Mouse (Mus musculus): ENCODE measurements at regions not wholly inside any gene's neighbourhood (a gene's known extent, or its start where the extent isn't known, plus 50 kb on each side); places are given as distances from the start of the nearest gene placed in this dataset.
A peak's percentile ranks its signal among the peaks of the same experiment; 100 is the strongest.

- peak; percentile 67; the same call in 1 of the 2 replicates for TF ChIP-seq CTCF (IDR thresholded peaks at IDR 0.05; ENCODE audit: borderline replicate concordance, extremely low read depth, insufficient read depth, insufficient read length)
- TF ChIP-seq POLR2A (IDR thresholded peaks at IDR 0.05; ENCODE audit: borderline replicate concordance, extremely low read depth, insufficient read depth, insufficient read length, poor library complexity, severe bottlenecking) = no peak
These were observed 253.4 kb downstream of the Gm765 start for GRCm38 (mm10) chr6:98089185-98089584.
